Mouse (Mus musculus) layer of hippocampus, postnatal 14 days (tissue): ENCODE measurements around the gene Rftn1. TPM values are rescaled to one million over a fixed set of nuclear protein-coding genes. Genes with fewer than 3 reads are reported as not detected.

Experiments used
- DNase-seq, 2 experiments: peaks; one replicate each; pipeline ENCODE4 v3.0.0; 2021 to 2022; ENCODE audit warnings: low spot score in 2 of 2, mixed read lengths in 1 of 2
- total RNA-seq, 2 experiments: library from RNA; stranded (reverse); gene quantifications; 2 replicates each; pipeline ENCODE4 v1.2.3; 2021

Rftn1 gene
- total RNA-seq, 2 experiments from 2014 or later, result 12.8 to 14.5 TPM

GRCm38 (mm10) chr17:49992625-49993603 is 197.6 kb downstream of the Rftn1 start:
- no peak for DNase-seq

- DNase-seq, result no peak
Observed at GRCm38 (mm10) chr17:49989583-49989982, 200.9 kb downstream of the Rftn1 start.

GRCm38 (mm10) chr17:49987095-49987494 is 203.4 kb downstream of the Rftn1 start:
- DNase-seq, result no peak

- no peak for DNase-seq
Observed at GRCm38 (mm10) chr17:49983478-49983877, 207.0 kb downstream of the Rftn1 start.

- DNase-seq, result no peak
Observed at GRCm38 (mm10) chr17:49982611-49983390, 207.7 kb downstream of the Rftn1 start.

GRCm38 (mm10) chr17:49981591-49981990 is 208.9 kb downstream of the Rftn1 start:
- DNase-seq, result no peak

GRCm38 (mm10) chr17:49979761-49980285 is 210.7 kb downstream of the Rftn1 start:
- no peak for DNase-seq

- DNase-seq, result no peak
Observed at GRCm38 (mm10) chr17:49977424-49977790, 213.1 kb downstream of the Rftn1 start.

- no peak for DNase-seq
Observed at GRCm38 (mm10) chr17:49976678-49977423, 213.6 kb downstream of the Rftn1 start.

GRCm38 (mm10) chr17:49975481-49975880 is 215.0 kb downstream of the Rftn1 start:
- DNase-seq, result no peak

GRCm38 (mm10) chr17:49974996-49975395 is 215.5 kb downstream of the Rftn1 start:
- DNase-seq, result no peak

- no peak for DNase-seq
Observed at GRCm38 (mm10) chr17:49972164-49972563, 218.3 kb downstream of the Rftn1 start.

- no peak for DNase-seq
Observed at GRCm38 (mm10) chr17:49971057-49971456, 219.4 kb downstream of the Rftn1 start.

GRCm38 (mm10) chr17:49968467-49969207 is 221.8 kb downstream of the Rftn1 start:
- peak; percentile 44 to 80 for DNase-seq

GRCm38 (mm10) chr17:49965846-49966762 is 224.4 kb downstream of the Rftn1 start:
- no peak for DNase-seq

- no peak for DNase-seq
Observed at GRCm38 (mm10) chr17:49965035-49965434, 225.4 kb downstream of the Rftn1 start.

- no peak for DNase-seq
Observed at GRCm38 (mm10) chr17:49964471-49964870, 226.0 kb downstream of the Rftn1 start.

GRCm38 (mm10) chr17:49959021-49959420 is 231.5 kb downstream of the Rftn1 start:
- no peak for DNase-seq
